Mouse (Mus musculus): Measurements from ENCODE around the gene Tspan7. TPM values are rescaled to one million over a fixed set of nuclear protein-coding genes. Genes with fewer than 3 reads are reported as not detected.

Gene Tspan7
- 406 and 420 TPM in 2 replicates for polyA plus RNA-seq (2012; rRNA removed)

DNA sequence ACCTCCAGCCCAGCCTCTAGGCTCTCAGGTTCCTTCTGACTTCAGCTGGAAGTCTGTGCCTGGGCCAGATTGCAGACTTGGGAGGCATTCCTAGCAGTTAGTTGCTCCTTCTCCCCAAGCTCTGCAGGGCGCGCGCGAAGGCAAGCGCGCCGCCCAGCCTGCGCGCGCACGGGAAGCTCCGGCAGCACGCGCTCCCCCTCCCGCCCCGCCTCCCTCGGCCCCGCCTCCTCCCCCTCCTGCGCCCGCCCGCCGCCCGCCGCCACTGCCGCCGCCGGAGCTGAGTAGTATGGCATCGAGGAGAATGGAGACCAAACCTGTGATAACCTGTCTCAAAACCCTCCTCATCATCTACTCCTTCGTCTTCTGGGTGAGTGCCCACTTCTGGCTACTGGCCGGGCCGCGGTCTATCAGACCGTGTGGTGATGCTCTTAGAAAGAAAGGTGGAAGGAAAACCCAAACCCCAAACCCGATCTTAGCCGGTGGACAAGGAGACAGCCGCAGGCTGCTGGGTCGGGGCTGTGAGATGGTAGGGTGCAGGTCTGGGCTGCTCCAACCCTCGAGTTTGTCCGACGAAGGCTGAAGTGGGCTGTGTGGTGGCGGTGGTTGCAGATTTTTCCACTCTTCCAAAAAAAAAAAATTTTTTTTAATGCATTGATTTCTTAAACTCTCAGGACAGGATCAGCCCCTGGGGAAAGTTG lies at the start of gene Tspan7:
Gene Tspan7 (plus strand): TSS at position 287 of the 698 bp plus-strand sequence.

Other genes starting within 250 kb of the Tspan7 start
- 0.04 TPM in 1 of 2 replicates, not detected in the other for gene Otc, start 232.9 kb upstream of the Tspan7 start, polyA plus RNA-seq (2012; rRNA removed)
- gene Mid1ip1, start 229.9 kb downstream of the Tspan7 start, polyA plus RNA-seq (2012; rRNA removed): 45.2 and 51.3 TPM in 2 replicates